Mouse (Mus musculus): ENCODE results near the gene Ece1. TPM values are rescaled to one million over a fixed set of nuclear protein-coding genes. Genes with fewer than 3 reads are reported as not detected.

Gene Ece1
- polyA plus RNA-seq, 1 experiment from 2014 or later = 62.1 TPM

Other genes with a start within 250 kb of the Ece1 start
- 17.1 and 18.4 TPM in 2 replicates for gene Rap1gap, start 197.5 kb upstream of the Ece1 start, polyA plus RNA-seq (2014; fragmentation: Nextera tagmentation; extraction: Ambion mirVana)
- gene Alpl, start 65.9 kb upstream of the Ece1 start, polyA plus RNA-seq (2014; fragmentation: Nextera tagmentation; extraction: Ambion mirVana) = 112 and 149 TPM in 2 replicates
- 33.9 and 35.4 TPM in 2 replicates for gene Eif4g3, start 130.8 kb downstream of the Ece1 start, polyA plus RNA-seq (2014; fragmentation: Nextera tagmentation; extraction: Ambion mirVana)